Mouse (Mus musculus) small intestine, adult 2 months (tissue): ENCODE measurements around the gene Tnip3.

Experiments used
- CTCF ChIP-seq: fragments of 200-500 bp; IDR thresholded peaks from 2 replicates; pipeline ENCODE4 v1.5.1; 2012; ENCODE audit warnings: low read depth, mild to moderate bottlenecking, control low read depth, inconsistent platforms, low read length, moderate library complexity, mixed read lengths; ENCODE audit not compliant: insufficient replicate concordance, insufficient read length; ENCODE audit errors: extremely low read depth
- POLR2A ChIP-seq: fragments of 200-500 bp; IDR thresholded peaks from 2 replicates; pipeline ENCODE4 v1.6.1; 2012; ENCODE audit warnings: low read depth, mild to moderate bottlenecking, control low read depth, inconsistent platforms, low read length, moderate library complexity

GRCm38 (mm10) chr6:65590018-65590417 is 64.9 kb downstream of the Tnip3 start:
- TF ChIP-seq CTCF, result no peak
- TF ChIP-seq POLR2A, result no peak
